Mouse (Mus musculus): Measurements from ENCODE around the gene Ercc2. TPM values are rescaled to one million over a fixed set of nuclear protein-coding genes. Genes with fewer than 3 reads are reported as not detected.

Gene Ercc2
- polyA plus RNA-seq, 1 experiment from 2014 or later: 22.9 TPM

DNA sequence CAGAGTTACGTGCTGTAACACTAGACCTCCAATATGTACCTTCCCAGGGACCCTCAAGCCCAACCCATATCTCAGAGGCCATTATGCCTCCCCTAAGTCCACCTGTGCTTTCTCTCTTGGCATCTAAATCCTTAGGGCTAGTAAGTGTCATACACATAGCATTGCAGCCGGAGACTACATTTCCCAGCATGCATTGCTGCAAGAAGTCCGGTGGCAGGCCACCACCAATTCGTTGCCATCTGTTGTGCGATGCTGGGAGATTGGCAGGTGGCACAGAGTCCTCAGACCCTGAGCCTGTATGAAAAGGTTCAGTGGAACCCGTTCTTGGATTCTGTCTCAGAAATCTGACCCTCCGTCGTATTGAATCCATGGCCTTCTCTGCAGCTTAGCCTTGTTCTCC is 47.9 kb downstream of the Ercc2 start:
- Histone ChIP-seq H3K9me3 (peaks cover 8% of the 10 kb centered on the region; the same call in 1 of the 2 replicates), H3K36me3 (peaks cover 100% of the 10 kb centered on the region), H3K4me3 (replicated peaks) (no peak overlapping the region), H3K9ac (replicated peaks) (no peak overlapping the region), H3K4me1 (replicated peaks) (no peaks in the 10 kb centered on the region), H3K27ac (no peak overlapping the region), H3K27me3 (no peaks in the 10 kb centered on the region), H3K4me2 (no peak overlapping the region)
- no peak for ATAC-seq (ENCODE audit: insufficient number of reproducible peaks, insufficient read depth, low FRiP score, low TSS enrichment, low read depth)
- 70% methylated on average over 8 of the region's 8 CpGs for WGBS

DNA sequence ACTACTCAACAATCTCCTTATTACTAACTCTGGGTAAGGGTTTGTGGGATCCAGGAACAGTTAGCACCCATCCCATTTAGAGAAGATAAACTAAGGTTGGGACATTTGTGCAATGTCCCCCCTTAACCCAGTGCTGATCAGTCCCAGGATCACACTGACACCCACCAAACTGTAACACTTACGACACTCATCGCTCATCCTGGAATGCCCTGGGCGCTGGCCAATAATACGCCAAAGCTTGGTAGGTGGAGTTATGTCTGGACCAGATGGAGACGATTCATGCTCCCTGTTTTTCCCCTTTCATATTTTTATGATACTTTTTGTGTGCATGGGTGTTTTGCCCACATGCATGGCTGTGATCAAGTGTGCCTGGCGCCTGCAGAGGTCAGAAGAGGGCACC is 48.6 kb downstream of the Ercc2 start:
- peaks cover 100% of the 10 kb centered on the region for H3K36me3 ChIP-seq
- WGBS: 91% methylated on average over 6 of the region's 6 CpGs
- no peaks in the 10 kb centered on the region for H3K4me1 ChIP-seq (replicated peaks)
- no peak overlapping the region for H3K9ac ChIP-seq (replicated peaks)
- no peak overlapping the region for H3K27ac ChIP-seq
- H3K4me3 ChIP-seq (replicated peaks): no peak overlapping the region
- no peak for ATAC-seq (ENCODE audit: insufficient number of reproducible peaks, insufficient read depth, low FRiP score, low TSS enrichment, low read depth)
- H3K4me2 ChIP-seq: no peak overlapping the region
- H3K9me3 ChIP-seq: peaks cover 8% of the 10 kb centered on the region; the same call in 1 of the 2 replicates
- H3K27me3 ChIP-seq: no peaks in the 10 kb centered on the region

DNA sequence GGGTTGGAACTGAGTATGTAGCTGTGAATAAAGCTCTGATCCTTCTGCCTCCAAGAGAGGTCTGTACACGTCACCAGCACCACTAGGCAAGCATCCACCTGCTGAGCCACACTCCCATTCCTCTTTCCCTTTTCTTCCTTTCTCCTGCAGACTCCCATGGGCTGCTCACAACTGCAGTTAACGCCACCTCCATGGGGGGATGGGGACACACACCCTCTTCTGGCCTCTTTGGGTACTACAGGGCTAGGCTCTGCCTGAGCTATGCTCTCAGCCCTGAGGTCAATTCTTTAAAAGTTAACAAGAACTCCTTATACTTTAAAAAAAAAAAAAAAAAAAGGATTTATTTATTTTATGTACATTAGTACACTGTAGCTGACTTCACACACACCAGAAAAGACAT is 50.7 kb downstream of the Ercc2 start:
- Histone ChIP-seq H3K9ac (replicated peaks) (no peak overlapping the region), H3K36me3 (peaks cover 100% of the 10 kb centered on the region), H3K9me3 (peaks cover 8% of the 10 kb centered on the region; the same call in 1 of the 2 replicates), H3K27me3 (no peaks in the 10 kb centered on the region), H3K4me1 (replicated peaks) (no peaks in the 10 kb centered on the region), H3K4me2 (no peak overlapping the region), H3K27ac (no peak overlapping the region), H3K4me3 (replicated peaks) (no peak overlapping the region)
- no peak for ATAC-seq (ENCODE audit: insufficient number of reproducible peaks, insufficient read depth, low FRiP score, low TSS enrichment, low read depth)
- WGBS: 94% methylated on average over 2 of the region's 2 CpGs

DNA sequence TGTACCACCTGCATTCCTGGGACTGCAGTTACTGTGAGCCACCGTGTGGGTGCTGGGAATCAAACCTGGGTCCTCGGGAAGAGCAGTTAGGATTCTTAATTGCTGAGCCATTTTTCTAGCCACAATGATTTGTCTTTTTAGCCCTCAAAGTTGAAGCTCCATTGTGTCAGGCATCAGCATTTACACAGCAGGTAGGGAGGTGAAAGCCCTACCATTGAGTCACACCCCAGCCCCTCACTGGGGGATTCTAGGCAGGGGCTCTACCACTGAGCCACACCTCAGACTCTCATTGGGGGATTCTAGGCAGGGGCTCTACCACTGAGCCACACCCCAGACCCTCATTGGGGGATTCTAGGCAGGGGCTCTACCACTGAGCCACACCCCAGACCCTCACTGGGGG is 54.5 kb downstream of the Ercc2 start:
- H3K36me3 ChIP-seq: peaks cover 96% of the 10 kb centered on the region
- no peak overlapping the region for H3K9ac ChIP-seq (replicated peaks)

DNA sequence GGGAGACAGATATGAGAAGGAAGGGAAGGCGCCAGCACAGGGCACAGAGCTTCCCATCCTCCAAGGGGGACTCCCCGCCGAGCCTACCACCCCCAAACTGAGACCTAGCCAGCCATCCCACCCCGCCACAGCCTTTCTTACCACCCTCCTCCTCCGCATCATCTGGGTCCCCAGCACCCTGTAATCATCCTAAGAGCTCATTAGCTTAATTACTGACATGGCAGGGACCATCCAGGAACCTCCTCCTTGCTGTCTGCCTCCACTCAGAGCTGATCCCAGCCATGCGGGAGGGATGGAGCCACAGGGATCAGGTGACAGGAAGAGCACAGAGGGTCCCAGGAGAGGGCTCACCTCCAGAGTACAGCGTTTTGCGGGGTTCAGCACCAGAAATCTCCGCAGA is 55.2 kb downstream of the Ercc2 start:
- Histone ChIP-seq H3K4me2 (no peak overlapping the region), H3K27me3 (no peaks in the 10 kb centered on the region), H3K9ac (replicated peaks) (no peak overlapping the region), H3K4me1 (replicated peaks) (no peaks in the 10 kb centered on the region), H3K36me3 (peaks cover 96% of the 10 kb centered on the region), H3K4me3 (replicated peaks) (no peak overlapping the region), H3K9me3 (peaks cover 8% of the 10 kb centered on the region; the same call in 1 of the 2 replicates), H3K27ac (no peak overlapping the region)
- 80% methylated on average over 9 of the region's 9 CpGs for WGBS
- no peak for ATAC-seq (ENCODE audit: insufficient number of reproducible peaks, insufficient read depth, low FRiP score, low TSS enrichment, low read depth)

More for the DNA sequence above, 54.5 kb downstream of the Ercc2 start:
- 96% methylated on average over 2 of the region's 2 CpGs for WGBS
- no peak overlapping the region for H3K27ac ChIP-seq
- no peak overlapping the region for H3K4me3 ChIP-seq (replicated peaks)
- H3K27me3 ChIP-seq: no peaks in the 10 kb centered on the region
- ATAC-seq (ENCODE audit: insufficient number of reproducible peaks, insufficient read depth, low FRiP score, low TSS enrichment, low read depth): no peak
- H3K9me3 ChIP-seq: peaks cover 8% of the 10 kb centered on the region; the same call in 1 of the 2 replicates
- no peak overlapping the region for H3K4me2 ChIP-seq
- no peaks in the 10 kb centered on the region for H3K4me1 ChIP-seq (replicated peaks)

DNA sequence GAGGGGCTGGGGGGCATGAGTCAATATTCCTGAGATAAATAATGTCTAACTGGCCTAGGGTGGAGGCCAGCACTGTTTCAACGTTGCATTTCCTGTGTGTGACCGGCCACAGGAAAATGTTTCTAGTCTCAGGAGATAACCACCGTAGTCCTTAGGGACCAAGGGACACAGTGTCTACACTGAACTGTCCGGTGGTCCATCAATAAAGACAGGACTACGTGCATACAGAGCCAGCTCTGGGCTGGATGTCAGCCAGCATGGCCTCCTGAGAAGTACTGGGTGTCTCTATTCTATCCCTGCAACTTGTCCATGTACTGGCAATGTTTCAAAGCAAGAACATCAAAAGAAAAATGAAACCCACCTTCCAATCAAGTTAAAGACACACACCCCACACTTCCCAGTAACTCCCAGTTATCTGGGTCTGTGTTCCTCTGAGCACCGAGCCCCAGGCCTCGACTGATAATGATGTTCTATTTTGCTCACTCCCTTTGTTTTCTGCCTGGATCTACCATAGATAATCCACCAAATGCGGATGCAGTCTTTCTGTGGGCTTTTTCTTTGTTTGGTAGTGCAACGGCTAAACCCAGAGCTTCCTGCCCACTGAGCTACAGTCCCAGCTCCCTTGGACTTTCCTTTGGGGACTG is 59.8 kb downstream of the Ercc2 start:
- no peaks in the 10 kb centered on the region for H3K27me3 ChIP-seq
- no peak for ATAC-seq (ENCODE audit: insufficient number of reproducible peaks, insufficient read depth, low FRiP score, low TSS enrichment, low read depth)
- H3K27ac ChIP-seq: no peak overlapping the region
- H3K9ac ChIP-seq (replicated peaks): no peak overlapping the region
- no peak overlapping the region for H3K4me2 ChIP-seq
- WGBS: 92% methylated on average over 9 of the region's 9 CpGs
- H3K4me1 ChIP-seq (replicated peaks): no peaks in the 10 kb centered on the region
- peaks cover 90% of the 10 kb centered on the region for H3K36me3 ChIP-seq
- no peak overlapping the region for H3K4me3 ChIP-seq (replicated peaks)
- no peaks in the 10 kb centered on the region for H3K9me3 ChIP-seq

DNA sequence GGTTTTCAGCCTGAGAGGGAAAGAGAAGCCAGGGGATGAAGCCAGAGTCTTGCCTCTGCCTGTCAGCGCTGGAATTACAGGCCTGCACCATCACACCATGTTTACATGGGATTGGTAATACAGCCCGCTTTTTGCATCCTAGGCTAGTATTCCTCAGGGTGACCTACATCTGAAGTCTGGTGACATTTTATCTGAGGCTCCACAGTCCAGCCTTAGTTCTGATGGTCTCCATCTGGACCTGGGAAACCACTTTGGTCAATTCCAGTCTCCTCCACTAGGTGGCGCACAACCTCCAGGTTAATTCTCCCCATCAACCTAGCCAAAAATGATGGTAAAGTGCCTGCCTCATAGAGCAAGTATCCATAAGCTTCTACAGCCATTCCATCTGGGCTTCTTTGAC is 61.5 kb downstream of the Ercc2 start:
- H3K27ac ChIP-seq: no peak overlapping the region
- H3K4me2 ChIP-seq: no peak overlapping the region
- no peaks in the 10 kb centered on the region for H3K27me3 ChIP-seq
- H3K4me3 ChIP-seq (replicated peaks): no peak overlapping the region
- H3K9ac ChIP-seq (replicated peaks): no peak overlapping the region
- no peak for ATAC-seq (ENCODE audit: insufficient number of reproducible peaks, insufficient read depth, low FRiP score, low TSS enrichment, low read depth)
- no peaks in the 10 kb centered on the region for H3K4me1 ChIP-seq (replicated peaks)
- H3K36me3 ChIP-seq: peaks cover 90% of the 10 kb centered on the region
- WGBS: 41% methylated on average over 3 of the region's 3 CpGs
- no peaks in the 10 kb centered on the region for H3K9me3 ChIP-seq

DNA sequence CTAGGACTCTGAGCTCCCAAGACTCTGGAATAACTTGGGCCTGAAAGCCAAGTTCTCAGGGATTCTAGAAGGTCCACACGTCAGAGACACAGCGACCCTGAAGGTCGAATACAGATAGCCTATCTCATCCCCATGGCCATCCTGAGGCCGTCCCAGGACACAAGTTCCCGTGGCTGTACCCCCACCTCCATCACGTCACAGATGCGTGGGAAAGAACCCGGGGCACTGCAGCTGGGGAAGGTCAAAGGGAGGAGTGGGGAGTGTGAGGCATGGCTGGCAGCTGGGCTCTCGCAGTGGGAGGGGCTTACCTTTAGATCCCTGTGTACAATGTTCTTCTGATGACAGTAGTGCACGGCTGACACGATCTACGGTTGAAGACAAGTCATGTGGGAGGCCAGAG is 63.0 kb downstream of the Ercc2 start:
- Histone ChIP-seq H3K4me1 (replicated peaks) (no peaks in the 10 kb centered on the region), H3K4me2 (no peak overlapping the region), H3K4me3 (replicated peaks) (no peak overlapping the region), H3K9me3 (no peaks in the 10 kb centered on the region), H3K9ac (replicated peaks) (no peak overlapping the region), H3K27me3 (no peaks in the 10 kb centered on the region), H3K27ac (no peak overlapping the region), H3K36me3 (peaks cover 94% of the 10 kb centered on the region)
- ATAC-seq (ENCODE audit: insufficient number of reproducible peaks, insufficient read depth, low FRiP score, low TSS enrichment, low read depth): no peak
- 86% methylated on average over 12 of the region's 12 CpGs for WGBS

MicroRNAs within 50 kb of the gene (microRNA counts, 519-probe panel; counts per million panel counts)
- not detected for microRNA mmu-miR-343

Small RNA genes within 50 kb of the gene (microRNA-seq; reads per million reads assigned to microRNA genes)
- not detected for gene Mir343

Other genes with a start within 250 kb of the Ercc2 start
- 15.9 and 17.2 TPM in 2 replicates for gene Qpctl, start 232.7 kb upstream of the Ercc2 start, polyA plus RNA-seq (2016; fragmentation: Nextera tagmentation; extraction: Ambion mirVana)
- 161 and 170 TPM in 2 replicates for gene Snrpd2, start 232.3 kb upstream of the Ercc2 start, polyA plus RNA-seq (2016; fragmentation: Nextera tagmentation; extraction: Ambion mirVana)
- 0.18 and 0.36 TPM in 2 replicates for gene Gipr, start 215.9 kb upstream of the Ercc2 start, polyA plus RNA-seq (2016; fragmentation: Nextera tagmentation; extraction: Ambion mirVana)
- gene Eml2, start 205.6 kb upstream of the Ercc2 start, polyA plus RNA-seq (2016; fragmentation: Nextera tagmentation; extraction: Ambion mirVana): 3.9 and 5.9 TPM in 2 replicates
- gene Gpr4, start 169.5 kb upstream of the Ercc2 start, polyA plus RNA-seq (2016; fragmentation: Nextera tagmentation; extraction: Ambion mirVana): 4.4 and 5.7 TPM in 2 replicates
- gene Opa3, start 153.7 kb upstream of the Ercc2 start, polyA plus RNA-seq (2016; fragmentation: Nextera tagmentation; extraction: Ambion mirVana): 38.7 and 39.5 TPM in 2 replicates
- gene Vasp, start 110.2 kb upstream of the Ercc2 start, polyA plus RNA-seq (2016; fragmentation: Nextera tagmentation; extraction: Ambion mirVana): 66.4 and 68.8 TPM in 2 replicates
- gene Ppm1n, start 101.9 kb upstream of the Ercc2 start, polyA plus RNA-seq (2016; fragmentation: Nextera tagmentation; extraction: Ambion mirVana): not detected in 2 replicates
- 12.4 and 12.8 TPM in 2 replicates for gene Rtn2, start 99.4 kb upstream of the Ercc2 start, polyA plus RNA-seq (2016; fragmentation: Nextera tagmentation; extraction: Ambion mirVana)
- gene Fosb, start 72.0 kb upstream of the Ercc2 start, polyA plus RNA-seq (2016; fragmentation: Nextera tagmentation; extraction: Ambion mirVana): 0.18 and 0.20 TPM in 2 replicates
- gene Ercc1, start 37.2 kb upstream of the Ercc2 start, polyA plus RNA-seq (2016; fragmentation: Nextera tagmentation; extraction: Ambion mirVana): 92.3 and 105 TPM in 2 replicates
- gene Cd3eap, start 22.5 kb upstream of the Ercc2 start, polyA plus RNA-seq (2016; fragmentation: Nextera tagmentation; extraction: Ambion mirVana): 28.4 TPM in 2 replicates
- gene Ppp1r13l, start 22.3 kb upstream of the Ercc2 start, polyA plus RNA-seq (2016; fragmentation: Nextera tagmentation; extraction: Ambion mirVana): 7.1 and 9.3 TPM in 2 replicates
- gene Klc3, start 22.1 kb downstream of the Ercc2 start, polyA plus RNA-seq (2016; fragmentation: Nextera tagmentation; extraction: Ambion mirVana): 6.7 and 7.8 TPM in 2 replicates
- gene Ckm, start 22.8 kb downstream of the Ercc2 start, polyA plus RNA-seq (2016; fragmentation: Nextera tagmentation; extraction: Ambion mirVana): 0.25 and 0.42 TPM in 2 replicates
- 13.5 and 13.6 TPM in 2 replicates for gene Mark4, start 76.8 kb downstream of the Ercc2 start, polyA plus RNA-seq (2016; fragmentation: Nextera tagmentation; extraction: Ambion mirVana)
- gene Exoc3l2, start 81.3 kb downstream of the Ercc2 start, polyA plus RNA-seq (2016; fragmentation: Nextera tagmentation; extraction: Ambion mirVana): 1.5 and 1.8 TPM in 2 replicates
- 3.6 and 4.1 TPM in 2 replicates for gene Bloc1s3, start 126.4 kb downstream of the Ercc2 start, polyA plus RNA-seq (2016; fragmentation: Nextera tagmentation; extraction: Ambion mirVana)
- gene Trappc6a, start 126.4 kb downstream of the Ercc2 start, polyA plus RNA-seq (2016; fragmentation: Nextera tagmentation; extraction: Ambion mirVana): 79.4 and 80.0 TPM in 2 replicates
- 0.14 TPM in 1 of 2 replicates, not detected in the other for gene Nkpd1, start 135.8 kb downstream of the Ercc2 start, polyA plus RNA-seq (2016; fragmentation: Nextera tagmentation; extraction: Ambion mirVana)
- gene Ppp1r37, start 181.1 kb downstream of the Ercc2 start, polyA plus RNA-seq (2016; fragmentation: Nextera tagmentation; extraction: Ambion mirVana): 33.2 and 39.7 TPM in 2 replicates
- 0.38 and 0.61 TPM in 2 replicates for gene Zfp296, start 195.3 kb downstream of the Ercc2 start, polyA plus RNA-seq (2016; fragmentation: Nextera tagmentation; extraction: Ambion mirVana)
- gene Gemin7, start 195.6 kb downstream of the Ercc2 start, polyA plus RNA-seq (2016; fragmentation: Nextera tagmentation; extraction: Ambion mirVana): 167 and 170 TPM in 2 replicates
- 77.4 and 78.4 TPM in 2 replicates for gene Clasrp, start 222.5 kb downstream of the Ercc2 start, polyA plus RNA-seq (2016; fragmentation: Nextera tagmentation; extraction: Ambion mirVana)
- 5.8 and 7.3 TPM in 2 replicates for gene Relb, start 247.4 kb downstream of the Ercc2 start, polyA plus RNA-seq (2016; fragmentation: Nextera tagmentation; extraction: Ambion mirVana)